Mouse (Mus musculus) lung, postnatal 0 days (tissue): ENCODE data around the gene Ntrk3.

ENCODE experiments used
- CTCF ChIP-seq: IDR thresholded peaks from 2 replicates; pipeline ENCODE4 v1.5.1; 2016; ENCODE audit warnings: antibody characterized with exemption, mild to moderate bottlenecking
- EP300 ChIP-seq: IDR thresholded peaks from 2 replicates; pipeline ENCODE4 v1.6.1; 2016; ENCODE audit warnings: antibody characterized with exemption, mild to moderate bottlenecking, control low read depth

GRCm38 (mm10) chr7:78785906-78786305, 48.1 kb upstream of the Ntrk3 start:
- TF ChIP-seq CTCF = no peak
- no peak for TF ChIP-seq EP300
